Mouse (Mus musculus) mouse embryonic stem cell (cell line): ENCODE data around the gene Otog.

Experiments used
- in situ Hi-C, 2 experiments: fragments of 300-500 bp; cut with MboI; formaldehyde crosslinking; loops; 1 replicate in 1 of 2; 3 replicates in 1 of 2; pipeline ENCODE4 v1.14.3; 2019 to 2020; ENCODE audit warnings: low sequenced_read_pairs in 2 of 2, low pct_unique_long_range_greater_than_20kb in 1 of 2, mixed read lengths in 1 of 2; ENCODE audit not compliant: unreplicated experiment in 1 of 2

Gene Otog

DNA sequence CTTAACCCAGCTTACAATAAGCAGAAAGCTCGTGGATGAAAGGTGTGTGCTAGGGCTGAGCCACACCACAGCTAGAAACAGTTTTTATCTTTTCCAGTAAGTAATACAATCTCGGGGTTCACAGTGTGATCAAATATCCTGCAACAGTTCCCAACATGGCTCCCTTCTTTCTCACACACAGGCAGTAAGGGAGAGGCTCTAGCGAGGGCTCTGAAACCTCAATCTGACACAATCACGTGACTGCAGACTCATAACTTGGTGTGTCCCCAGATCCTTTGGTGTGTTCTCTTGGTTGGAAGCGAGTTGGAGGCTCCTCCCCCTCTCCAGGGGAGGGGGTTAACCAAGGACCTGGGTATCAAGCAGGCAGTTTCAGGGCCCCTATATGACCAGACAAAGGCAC lies 35.4 kb downstream of the Otog start:
- in situ Hi-C loops: loop anchor here in 1 of 2 experiments (5.0 kb wide), 1 partner anchor 101 kb away; the partner anchor contains the start of gene Myod1

- in situ Hi-C loops: loop anchor here in 1 of 2 experiments (5.0 kb wide), 1 partner anchor 97 kb away; the partner anchor contains the start of gene Myod1
Observed at GRCm38 (mm10) chr7:46279946-46280345, 39.2 kb downstream of the Otog start.

DNA sequence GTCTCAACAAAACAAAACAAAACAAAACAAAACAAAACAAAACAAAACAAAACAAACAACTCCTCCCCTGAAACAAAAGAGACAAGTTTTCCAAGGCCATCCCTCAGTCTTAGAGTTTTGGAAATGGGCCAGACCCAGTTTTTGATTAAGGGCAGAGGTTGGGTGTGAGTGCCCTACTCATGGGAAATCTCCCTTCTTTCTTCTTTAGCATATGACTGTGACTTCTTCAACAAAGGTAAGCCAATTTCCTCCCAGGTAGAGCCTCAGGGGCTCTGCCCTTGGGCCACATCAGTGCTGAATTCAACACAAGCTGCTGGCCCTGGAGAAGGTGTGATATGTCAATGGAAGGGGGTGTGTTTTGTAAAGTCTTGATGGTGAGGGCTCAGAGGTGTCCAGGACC lies 40.1 kb downstream of the Otog start:
- in situ Hi-C loops: no loop called here

DNA sequence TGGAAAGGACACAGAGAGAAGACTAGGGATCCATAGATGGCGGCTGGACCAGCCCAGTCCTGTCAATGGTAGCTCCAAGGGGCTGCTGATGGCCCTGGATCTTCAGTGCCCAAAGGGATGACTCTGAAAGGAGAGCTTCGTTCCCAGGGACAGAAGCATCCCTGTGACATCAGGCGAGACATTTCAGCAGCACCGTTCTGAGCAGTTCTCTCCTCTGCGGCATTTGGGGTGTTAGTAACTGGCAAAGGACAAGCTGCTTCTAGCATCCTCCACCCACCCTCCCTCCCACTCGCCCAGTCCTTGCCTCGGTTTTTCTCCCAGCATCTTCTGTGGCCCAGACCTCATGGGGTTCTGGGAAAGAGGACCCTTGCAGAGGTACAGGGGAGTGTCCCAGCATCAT lies 41.5 kb downstream of the Otog start:
- in situ Hi-C loops: no loop called here

- in situ Hi-C loops: no loop called here
Observed at GRCm38 (mm10) chr7:46283681-46284080, 42.9 kb downstream of the Otog start.

DNA sequence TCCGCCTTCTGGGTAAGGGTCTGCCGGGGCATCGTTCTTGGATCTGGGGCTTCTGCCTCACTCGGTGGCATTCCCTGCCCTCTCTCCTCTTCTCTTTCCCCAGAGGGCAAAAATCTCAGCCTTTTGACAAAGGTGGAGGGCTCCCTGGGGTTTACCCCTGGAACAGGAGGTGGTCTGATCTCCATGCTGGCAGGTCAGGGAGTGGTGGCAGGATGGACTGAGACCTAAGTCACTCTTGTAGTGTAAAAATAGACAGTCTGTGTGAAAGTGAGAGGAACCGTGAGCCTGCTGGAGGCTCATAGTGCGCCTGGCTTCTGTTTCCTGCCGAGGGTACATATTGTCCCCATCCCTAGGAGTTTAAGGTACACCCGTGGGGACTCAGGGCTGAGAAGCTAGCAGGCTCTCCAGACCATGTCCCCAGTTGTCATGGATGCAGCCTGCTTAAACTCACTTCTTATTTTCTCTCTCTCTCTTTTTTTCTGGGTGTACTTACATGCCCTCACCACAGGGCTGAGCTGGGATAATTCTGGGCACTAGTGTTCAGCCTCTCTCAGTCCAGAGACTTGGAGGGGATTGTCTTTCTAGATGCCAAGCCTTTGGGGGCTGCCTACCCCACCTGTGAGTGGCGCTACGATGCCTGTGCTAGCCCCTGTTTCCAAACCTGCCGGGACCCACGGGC lies 44.5 kb downstream of the Otog start:
- in situ Hi-C loops: no loop called here

GRCm38 (mm10) chr7:46286391-46286790 lies 45.6 kb downstream of the Otog start:
- in situ Hi-C loops: no loop called here

- in situ Hi-C loops: no loop called here
Observed at GRCm38 (mm10) chr7:46287051-46287450, 46.3 kb downstream of the Otog start.

- in situ Hi-C loops: no loop called here
Observed at GRCm38 (mm10) chr7:46296330-46296729, 55.5 kb downstream of the Otog start.

DNA sequence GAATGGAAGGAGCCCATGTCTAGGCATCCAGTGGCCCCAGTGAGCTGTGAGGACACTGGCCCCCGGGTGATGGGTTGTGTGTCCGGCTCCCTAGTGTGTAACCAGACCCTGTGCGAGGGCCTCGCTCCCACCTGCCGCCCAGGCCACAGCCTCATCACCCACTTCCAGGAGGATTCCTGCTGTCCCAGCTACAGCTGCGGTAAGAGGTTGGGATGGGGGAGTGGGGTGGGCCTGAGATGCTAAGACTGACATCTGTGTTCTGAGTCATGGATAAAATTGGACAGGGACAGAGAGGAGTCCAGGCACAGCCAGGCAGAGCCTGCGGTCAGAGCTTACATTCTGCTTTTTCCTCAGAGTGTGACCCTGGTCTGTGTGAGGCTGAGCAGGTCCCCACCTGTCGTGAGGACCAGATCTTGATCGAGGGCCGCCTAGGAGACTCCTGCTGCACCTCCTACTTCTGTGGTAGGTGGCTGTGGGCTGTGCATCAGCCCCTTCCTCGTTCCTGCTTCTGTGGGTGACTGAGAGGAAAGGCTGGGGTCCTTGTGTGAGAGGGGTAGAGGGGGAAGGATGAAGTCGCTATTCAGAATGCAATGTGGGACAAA lies 60.3 kb downstream of the Otog start:
- in situ Hi-C loops: no loop called here

- in situ Hi-C loops: no loop called here
Observed at GRCm38 (mm10) chr7:46313486-46313885, 72.7 kb downstream of the Otog start.

- in situ Hi-C loops: no loop called here
Observed at GRCm38 (mm10) chr7:46314220-46315009, 73.6 kb downstream of the Otog start.

DNA sequence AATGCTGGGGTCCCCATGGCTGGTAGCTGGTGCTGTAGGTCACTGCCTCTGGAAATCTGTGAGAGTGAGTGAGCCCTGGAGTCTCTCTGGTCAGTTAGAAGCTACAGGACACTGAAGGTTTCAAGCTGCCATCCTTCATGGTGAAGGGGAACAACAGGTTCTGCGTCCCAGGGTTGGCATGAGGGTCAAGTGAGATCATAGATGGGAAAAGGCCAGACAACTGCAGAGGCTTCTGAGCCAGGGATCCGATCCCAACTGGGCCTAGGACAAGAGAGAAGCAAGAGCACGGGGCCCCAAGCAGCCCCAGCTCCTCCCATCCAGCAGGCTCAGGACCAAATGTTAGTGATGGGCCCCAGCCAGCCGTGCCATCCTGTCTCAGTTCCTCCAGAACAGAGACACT lies 74.9 kb downstream of the Otog start:
- in situ Hi-C loops: no loop called here

DNA sequence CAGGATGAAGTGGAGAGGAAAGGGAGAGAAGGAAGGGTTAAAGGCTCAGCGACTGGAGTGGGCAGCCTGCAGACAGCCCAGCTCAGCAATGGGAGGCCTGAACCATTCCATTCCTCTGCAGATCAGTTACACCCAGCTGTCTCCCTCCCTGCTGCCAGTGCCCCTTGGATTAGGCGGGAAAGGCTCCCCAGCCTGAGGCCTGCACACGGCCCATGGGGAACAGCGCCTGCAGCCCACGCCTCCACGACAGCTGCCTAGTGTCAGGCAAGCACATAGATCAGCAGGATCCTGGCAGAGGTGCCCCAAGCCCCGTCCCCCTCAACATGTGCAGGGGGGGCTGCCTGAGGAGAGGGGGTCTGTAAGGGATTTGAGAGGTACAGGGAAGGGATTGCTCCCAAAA lies 76.2 kb downstream of the Otog start:
- in situ Hi-C loops: no loop called here

DNA sequence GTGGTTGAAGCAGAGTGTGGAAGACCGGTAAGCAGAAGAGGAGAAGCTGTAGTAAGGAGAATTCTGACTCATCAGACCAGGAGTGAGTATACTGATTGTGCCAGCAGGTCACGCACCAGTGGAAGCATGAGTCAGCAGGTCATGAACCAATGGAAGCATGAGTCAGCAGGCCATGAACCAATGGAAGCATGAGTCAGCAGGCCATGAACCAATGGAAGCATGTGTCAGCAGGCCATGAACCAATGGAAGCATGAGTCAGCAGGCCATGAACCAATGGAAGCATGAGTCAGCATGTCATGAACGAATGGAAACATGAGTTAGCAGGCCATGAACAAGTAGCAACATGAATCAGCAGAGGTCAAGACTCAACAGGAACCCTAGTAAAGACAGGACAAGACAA lies 80.5 kb downstream of the Otog start:
- in situ Hi-C loops: no loop called here

GRCm38 (mm10) chr7:46327896-46328295 lies 87.1 kb downstream of the Otog start:
- in situ Hi-C loops: no loop called here

GRCm38 (mm10) chr7:46337397-46337796 lies 96.6 kb downstream of the Otog start:
- in situ Hi-C loops: no loop called here

DNA sequence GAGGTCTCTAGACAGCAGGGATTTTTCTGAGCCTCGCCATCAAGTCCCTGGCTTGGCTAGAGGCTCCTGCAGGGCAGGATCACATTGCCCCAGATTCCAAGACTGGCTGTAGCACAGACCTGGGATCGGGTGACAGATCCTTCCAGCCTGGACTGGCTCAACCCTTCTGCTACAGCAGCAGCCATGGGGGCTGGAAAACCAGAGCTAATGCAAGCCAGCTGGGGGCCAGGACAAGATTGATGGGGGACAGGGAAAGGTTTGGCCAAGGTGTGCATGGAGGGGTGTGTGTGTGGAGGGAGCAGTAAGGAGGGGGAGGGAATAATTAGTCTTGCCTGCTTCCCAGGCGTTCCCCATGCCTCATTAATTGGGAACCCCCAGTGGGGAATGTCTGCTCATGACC lies 99.0 kb downstream of the Otog start:
- in situ Hi-C loops: no loop called here

DNA sequence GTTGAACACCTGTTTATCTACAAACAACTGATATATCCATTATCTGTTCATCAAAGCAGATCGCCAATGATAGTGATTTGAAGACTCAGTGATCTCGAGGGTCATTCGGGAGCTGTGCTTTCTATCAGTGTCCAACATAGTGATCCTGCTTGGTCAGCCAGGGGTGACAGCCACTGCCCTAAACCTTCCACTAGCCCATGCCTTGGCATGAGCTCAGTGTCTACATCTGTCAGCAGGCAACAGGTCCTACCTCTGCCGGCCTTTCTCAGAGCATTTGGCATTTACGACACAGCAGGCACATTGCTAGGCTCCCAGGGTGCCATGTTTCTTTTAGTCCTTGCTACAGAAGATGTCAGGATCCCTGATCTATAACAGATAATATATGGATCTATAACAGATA lies 99.5 kb downstream of the Otog start:
- in situ Hi-C loops: no loop called here

DNA sequence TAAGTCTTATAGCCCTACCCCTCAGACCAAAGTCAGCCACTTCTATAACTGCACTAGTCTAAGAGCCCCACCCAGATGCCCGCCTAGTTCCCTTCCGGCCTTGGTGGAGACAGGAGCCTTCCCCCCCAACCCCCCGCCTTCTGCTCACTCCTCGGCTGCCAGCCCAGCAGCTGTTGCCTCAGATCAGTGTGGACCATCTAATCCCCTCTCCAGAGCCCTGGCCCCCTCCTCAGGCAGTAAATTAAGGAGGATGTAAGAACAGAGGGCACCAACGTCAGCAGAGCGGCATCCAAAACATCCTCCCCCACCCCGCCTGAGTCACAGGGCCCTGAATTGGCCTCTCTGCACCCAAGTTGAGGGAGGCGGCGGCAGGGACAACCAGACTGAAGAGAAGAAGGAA lies 100.7 kb downstream of the Otog start:
- in situ Hi-C loops: no loop called here
